Mouse (Mus musculus): ENCODE results near the gene Kremen2. TPM values are rescaled to one million over a fixed set of nuclear protein-coding genes. Genes with fewer than 3 reads are reported as not detected.
A peak's percentile ranks its signal among the peaks of the same experiment; 100 is the strongest.
"Not testable (repeated sequence)": the region's sequence is repeated elsewhere in the genome, so short reads cannot be mapped to it uniquely, and the experiment has no call there.

Gene Kremen2
- total RNA-seq (2017), result not detected in 2 replicates

- ATAC-seq (replicated peaks; ENCODE audit: low read depth, poor library complexity, severe bottlenecking), result no peak
Observed at GRCm38 (mm10) chr17:23745301-23746251, at the start of gene Kremen2. Gene Kremen2 (minus strand): TSS chr17:23745833.

GRCm38 (mm10) chr17:23795323-23795722 lies 49.7 kb upstream of the Kremen2 start:
- no peak for ATAC-seq (replicated peaks; ENCODE audit: low read depth, poor library complexity, severe bottlenecking)

DNA sequence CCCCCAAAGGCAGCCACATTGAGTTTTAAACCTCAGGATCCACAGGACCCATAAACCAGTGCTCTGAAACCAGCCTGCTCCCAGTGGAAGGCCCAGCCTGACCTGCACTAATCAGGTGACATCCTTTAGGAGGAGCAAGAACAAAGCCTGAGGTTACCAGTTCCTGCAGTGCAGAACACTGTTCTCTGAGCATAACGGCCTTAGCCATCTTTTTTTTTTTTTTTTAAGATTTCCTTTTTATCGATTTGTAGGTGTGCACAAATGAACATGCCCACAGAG lies 45.4 kb upstream of the Kremen2 start:
- ATAC-seq (replicated peaks; ENCODE audit: low read depth, poor library complexity, severe bottlenecking), result peak; percentile 3; the same call in 1 of the 2 replicates

GRCm38 (mm10) chr17:23790269-23791078 lies 44.8 kb upstream of the Kremen2 start, which contains the start of gene Srrm2:
Gene Srrm2 (plus strand): TSS chr17:23790532.
- ATAC-seq (replicated peaks; ENCODE audit: low read depth, poor library complexity, severe bottlenecking), result peak; percentile 72

GRCm38 (mm10) chr17:23789749-23790268 lies 44.2 kb upstream of the Kremen2 start:
- no peak for ATAC-seq (replicated peaks; ENCODE audit: low read depth, poor library complexity, severe bottlenecking)

DNA sequence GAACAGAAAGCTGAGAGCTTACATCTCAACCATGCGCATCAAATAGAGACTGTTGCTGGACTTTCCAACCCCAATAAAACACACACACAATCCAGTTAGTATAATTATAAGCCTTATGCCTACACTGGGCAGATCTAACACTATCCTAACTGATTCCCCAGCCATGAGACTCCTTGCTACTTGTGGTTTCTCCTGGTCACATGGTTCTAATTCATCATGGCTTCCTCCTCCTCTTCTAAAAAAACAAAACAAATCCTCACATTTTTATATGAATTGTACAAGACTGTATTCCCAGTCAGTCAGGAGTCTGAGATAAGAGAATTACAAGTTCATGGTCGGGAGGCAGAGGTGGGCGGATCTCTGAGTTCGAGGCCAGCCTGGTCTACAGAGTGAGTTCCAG lies 43.3 kb upstream of the Kremen2 start:
- no peak for ATAC-seq (replicated peaks; ENCODE audit: low read depth, poor library complexity, severe bottlenecking)

DNA sequence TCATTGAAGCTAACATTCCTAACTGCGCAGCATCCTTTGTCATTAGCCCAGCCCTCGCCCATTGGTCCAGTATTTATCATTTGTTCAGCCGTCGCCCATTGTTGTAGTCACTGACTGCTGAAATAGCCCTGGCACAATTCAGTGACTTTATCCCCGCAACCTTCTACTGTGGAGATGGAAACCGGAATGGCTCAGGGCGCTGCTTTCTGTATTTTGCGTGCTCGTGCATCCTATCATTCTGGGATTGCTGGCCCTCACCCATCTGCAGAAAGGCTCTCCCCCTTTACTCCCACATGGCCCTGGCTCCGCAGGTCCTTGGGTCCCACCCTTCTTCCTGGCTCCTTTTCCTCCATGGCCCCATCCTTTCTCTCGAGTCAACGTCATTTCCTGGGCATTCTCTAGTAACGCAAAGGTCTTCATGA lies 40.9 kb upstream of the Kremen2 start:
- no peak for ATAC-seq (replicated peaks; ENCODE audit: low read depth, poor library complexity, severe bottlenecking)

GRCm38 (mm10) chr17:23785561-23786471 lies 40.2 kb upstream of the Kremen2 start, which contains the start of gene Flywch2:
Gene Flywch2 (minus strand): TSS chr17:23786081.
- ATAC-seq (replicated peaks; ENCODE audit: low read depth, poor library complexity, severe bottlenecking), result peak; percentile 76

- no peak for ATAC-seq (replicated peaks; ENCODE audit: low read depth, poor library complexity, severe bottlenecking)
Observed at GRCm38 (mm10) chr17:23783352-23783751, 37.7 kb upstream of the Kremen2 start.

DNA sequence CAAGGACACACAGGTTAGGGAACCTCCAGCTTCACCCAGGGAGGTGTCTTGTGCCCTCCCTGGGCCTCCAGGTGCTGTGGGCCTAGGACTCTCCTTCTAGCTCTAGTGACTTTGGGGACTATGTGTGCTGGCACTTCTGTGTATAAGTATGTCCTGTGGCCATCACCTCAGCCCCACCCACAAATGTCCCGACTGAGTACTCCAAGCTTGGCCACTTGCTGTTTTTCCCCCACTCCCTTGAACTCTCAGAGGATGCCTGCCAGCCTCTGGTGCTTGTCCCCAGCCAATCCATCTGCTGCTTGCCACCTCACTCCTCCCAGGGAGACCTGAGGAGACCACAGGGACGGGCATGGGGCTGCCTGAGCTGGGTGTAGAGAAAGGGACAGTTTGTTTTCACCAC lies 32.8 kb upstream of the Kremen2 start:
- ATAC-seq (replicated peaks; ENCODE audit: low read depth, poor library complexity, severe bottlenecking), result no peak

DNA sequence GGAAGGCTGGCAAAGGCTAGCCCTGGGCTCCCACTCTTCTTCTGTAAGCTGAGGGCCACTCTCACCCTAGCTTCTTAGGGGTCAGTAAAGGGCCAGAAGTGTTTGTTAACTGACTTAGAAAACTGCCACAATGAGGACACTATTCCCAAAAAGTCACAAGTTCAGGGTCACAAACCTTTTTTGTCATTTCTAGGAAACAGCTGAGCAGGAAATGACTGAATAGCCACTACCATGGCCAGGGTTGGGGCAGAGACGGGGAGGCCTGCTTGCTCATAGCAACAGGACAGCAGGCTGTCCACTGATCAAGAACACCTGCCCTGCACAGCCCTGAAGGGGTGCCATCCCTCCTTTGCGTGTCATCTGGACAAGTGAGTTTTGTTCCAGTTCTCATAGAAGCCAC lies 31.5 kb upstream of the Kremen2 start:
- ATAC-seq (replicated peaks; ENCODE audit: low read depth, poor library complexity, severe bottlenecking), result no peak

- no peak for ATAC-seq (replicated peaks; ENCODE audit: low read depth, poor library complexity, severe bottlenecking)
Observed at GRCm38 (mm10) chr17:23776216-23776615, 30.6 kb upstream of the Kremen2 start.

- peak; percentile 76 for ATAC-seq (replicated peaks; ENCODE audit: low read depth, poor library complexity, severe bottlenecking)
Observed at GRCm38 (mm10) chr17:23774090-23774489, 28.5 kb upstream of the Kremen2 start.

- ATAC-seq (replicated peaks; ENCODE audit: low read depth, poor library complexity, severe bottlenecking), result no peak
Observed at GRCm38 (mm10) chr17:23773676-23774075, 28.0 kb upstream of the Kremen2 start.

DNA sequence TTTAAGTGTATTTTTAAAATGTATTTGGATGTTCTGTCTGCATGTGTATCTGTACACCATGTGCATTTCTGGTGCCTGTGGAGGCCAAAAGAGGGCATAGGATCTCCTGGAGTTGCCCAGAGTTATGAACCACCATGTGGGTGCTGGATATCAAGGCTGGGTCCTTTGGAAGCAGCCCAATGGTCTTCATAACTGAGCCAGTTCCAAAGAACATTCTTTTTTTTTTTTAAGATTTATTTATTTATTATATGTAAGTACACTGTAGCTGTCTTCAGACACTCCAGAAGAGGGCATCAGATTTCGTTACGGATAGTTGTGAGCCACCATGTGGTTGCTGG lies 26.6 kb upstream of the Kremen2 start:
- not testable (repeated sequence) for ATAC-seq (replicated peaks; ENCODE audit: low read depth, poor library complexity, severe bottlenecking)

DNA sequence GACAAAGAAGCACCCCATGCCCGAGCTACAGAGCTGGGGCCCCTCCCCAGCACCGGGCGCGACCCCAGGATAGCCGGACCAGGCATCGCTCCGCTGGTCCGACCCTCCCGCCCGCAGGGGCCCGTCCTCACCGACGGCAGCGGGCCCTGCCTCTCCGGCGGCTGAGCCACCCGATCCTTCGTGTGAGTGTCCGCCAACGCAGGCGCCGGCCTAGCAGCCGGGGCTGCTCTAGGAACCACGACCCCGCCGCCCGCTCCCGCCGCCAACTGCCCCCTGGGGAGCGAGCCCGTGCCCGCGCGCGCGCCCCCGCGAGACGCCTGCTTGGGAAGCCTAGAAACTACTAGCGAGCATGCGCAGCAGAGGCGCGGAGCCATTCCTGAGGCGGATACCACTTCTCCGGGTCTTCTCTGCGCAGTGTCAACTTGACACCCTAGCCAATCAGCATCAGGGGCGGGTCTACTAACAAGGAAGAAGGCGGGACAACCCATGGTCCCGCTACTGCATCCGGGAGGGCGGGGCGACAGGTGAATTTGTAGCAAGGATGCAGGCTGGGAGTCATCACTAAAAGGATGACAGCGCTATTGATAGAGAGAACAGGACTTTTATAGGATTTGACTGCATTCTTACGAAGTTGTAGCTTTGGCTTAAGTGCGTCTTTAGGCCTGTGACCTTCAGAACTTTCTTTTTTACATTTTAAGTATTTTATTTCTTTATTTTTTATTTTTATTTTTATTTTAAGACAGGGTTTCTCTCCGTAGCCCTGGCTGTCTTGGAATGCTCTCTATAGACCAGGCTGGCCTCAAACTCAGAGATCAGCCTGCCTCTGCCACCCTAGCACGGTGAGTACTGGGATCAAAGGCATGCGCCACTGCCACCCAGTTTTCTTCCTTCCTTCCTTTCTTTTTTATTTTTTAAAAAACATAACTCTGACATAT lies 25.9 kb upstream of the Kremen2 start, which contains the start of gene Flywch1:
Gene Flywch1, minus strand, starts transcription at position 319 of the 935 bp plus-strand sequence.
- peak; percentile 97 for ATAC-seq (replicated peaks; ENCODE audit: low read depth, poor library complexity, severe bottlenecking)

GRCm38 (mm10) chr17:23770896-23771283 lies 25.3 kb upstream of the Kremen2 start:
- 0 out of 2 replicates have a peak, but pooled peaks have one; percentile 12 for ATAC-seq (replicated peaks; ENCODE audit: low read depth, poor library complexity, severe bottlenecking)

DNA sequence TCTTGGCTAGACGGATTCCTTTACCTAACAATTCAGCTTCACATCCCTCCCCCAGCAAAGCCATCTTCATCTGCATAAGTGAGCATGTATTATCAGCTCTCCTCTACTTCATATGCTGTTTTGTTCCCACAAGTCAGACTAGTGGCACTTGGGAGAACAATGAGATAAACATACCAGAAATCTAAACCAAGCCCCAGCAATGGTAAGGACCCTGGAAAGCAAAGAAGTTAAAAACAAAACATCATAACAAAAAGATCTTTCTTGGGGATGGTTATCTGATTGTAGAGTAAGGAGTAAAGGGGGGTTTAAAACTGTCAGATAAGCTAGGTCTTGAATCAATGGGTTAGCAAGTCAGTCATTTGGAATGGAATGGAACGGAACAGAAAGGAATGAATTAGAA lies 24.9 kb upstream of the Kremen2 start:
- no peak for ATAC-seq (replicated peaks; ENCODE audit: low read depth, poor library complexity, severe bottlenecking)

- ATAC-seq (replicated peaks; ENCODE audit: low read depth, poor library complexity, severe bottlenecking), result no peak
Observed at GRCm38 (mm10) chr17:23762976-23763375, 17.3 kb upstream of the Kremen2 start.
